Mouse (Mus musculus) kidney, adult 2 months (tissue): Measurements from ENCODE around the gene Sox13. TPM values are rescaled to one million over a fixed set of nuclear protein-coding genes. Genes with fewer than 3 reads are reported as not detected.

Experiments used
- DNase-seq: peaks from one replicate; pipeline ENCODE4 v3.0.0; 2021
- H3K27ac ChIP-seq: fragments of 200-500 bp; 2 replicates; pipeline ENCODE4 v1.5.1; 2012; ENCODE audit warnings: low read depth, low read length, control low read depth, inconsistent platforms; ENCODE audit not compliant: insufficient read depth
- H3K27me3 ChIP-seq: fragments of 200-500 bp; replicated peaks from 2 replicates; pipeline ENCODE4 v1.6.1; 2012; ENCODE audit warnings: mild to moderate bottlenecking, moderate library complexity, low read length, inconsistent platforms; ENCODE audit not compliant: control insufficient read depth, insufficient read depth
- H3K36me3 ChIP-seq: fragments of 200-500 bp; 2 replicates; pipeline ENCODE4 v1.6.1; 2012; ENCODE audit warnings: mild to moderate bottlenecking, moderate library complexity, low read length, inconsistent platforms; ENCODE audit not compliant: control insufficient read depth, insufficient read depth
- H3K4me1 ChIP-seq: fragments of 200-500 bp; 2 replicates; pipeline ENCODE4 v1.6.1; 2011; ENCODE audit warnings: low read length; ENCODE audit not compliant: control insufficient read depth, insufficient read depth
- H3K4me3 ChIP-seq: fragments of 200-500 bp; 2 replicates; pipeline ENCODE4 v1.5.1; 2011; ENCODE audit warnings: mild to moderate bottlenecking, low read depth, low read length, control low read depth; ENCODE audit not compliant: insufficient read depth
- CTCF ChIP-seq: fragments of 200-500 bp; conservative IDR thresholded peaks from 2 replicates; pipeline ENCODE4 v1.5.1; 2011; ENCODE audit warnings: low read depth, mild to moderate bottlenecking, control low read depth, low read length, moderate library complexity, mixed read lengths; ENCODE audit not compliant: insufficient read depth, insufficient read length
- POLR2A ChIP-seq: fragments of 200-500 bp; IDR thresholded peaks from one replicate; pipeline ENCODE4 v1.6.1; 2011; ENCODE audit warnings: low read depth, low read length, control low read depth
- WGBS: fragments of 180-500 bp; shearing (Covaris S2); methylation state at CpG from one replicate; pipeline ENCODE4 v1.1.7; 2018; 5-methylcytosine and 5-hydroxymethylcytosine counted together
- polyA plus RNA-seq: library from polyadenylated mRNA; depleted of rRNA; stranded (reverse); fragments of >200 nt; gene quantifications from 2 replicates; pipeline ENCODE4 v1.2.3, GENCODE M21; 2012

Gene Sox13
- polyA plus RNA-seq, 1 experiment = 46.7 TPM

- Histone ChIP-seq H3K4me1 (0 out of 2 replicates have a peak, but pooled peaks cover 2% of the 10 kb centered on the region), H3K36me3 (no peaks in the 10 kb centered on the region), H3K27ac (no peak overlapping the region), H3K4me3 (no peak overlapping the region), H3K27me3 (no peaks in the 10 kb centered on the region)
- TF ChIP-seq POLR2A = no peak
- peak; percentile 50 for TF ChIP-seq CTCF
- peak; percentile 46 for DNase-seq
- WGBS = 72% methylated on average over 6 of the region's 6 CpGs
Measured at GRCm38 (mm10) chr1:133361006-133361405, 63.2 kb downstream of the Sox13 start.

GRCm38 (mm10) chr1:133356330-133356729 is 67.8 kb downstream of the Sox13 start:
- TF ChIP-seq POLR2A (no peak), CTCF (no peak)
- Histone ChIP-seq H3K27me3 (no peaks in the 10 kb centered on the region), H3K4me1 (no peaks in the 10 kb centered on the region), H3K4me3 (no peak overlapping the region), H3K27ac (no peak overlapping the region), H3K36me3 (no peaks in the 10 kb centered on the region)
- WGBS = 58% methylated on average over 8 of the region's 8 CpGs
- no peak for DNase-seq

GRCm38 (mm10) chr1:133355912-133356311 is 68.3 kb downstream of the Sox13 start:
- TF ChIP-seq POLR2A (no peak), CTCF (no peak)
- Histone ChIP-seq H3K27me3 (no peaks in the 10 kb centered on the region), H3K4me1 (no peaks in the 10 kb centered on the region), H3K4me3 (no peak overlapping the region), H3K27ac (no peak overlapping the region), H3K36me3 (no peaks in the 10 kb centered on the region)
- no peak for DNase-seq
- WGBS = 69% methylated on average over 15 of the region's 15 CpGs

GRCm38 (mm10) chr1:133355469-133355868 is 68.7 kb downstream of the Sox13 start:
- Histone ChIP-seq H3K4me1 (no peaks in the 10 kb centered on the region), H3K36me3 (no peaks in the 10 kb centered on the region), H3K27me3 (no peaks in the 10 kb centered on the region), H3K27ac (no peak overlapping the region), H3K4me3 (no peak overlapping the region)
- no peak for DNase-seq
- TF ChIP-seq POLR2A = no peak
- TF ChIP-seq CTCF = no peak
- WGBS = 74% methylated on average over 5 of the region's 5 CpGs

- peak; percentile 84 for DNase-seq
- no peaks in the 10 kb centered on the region for H3K27me3 ChIP-seq
Measured at GRCm38 (mm10) chr1:133353371-133353809, 70.8 kb downstream of the Sox13 start.

GRCm38 (mm10) chr1:133351762-133352161 is 72.4 kb downstream of the Sox13 start:
- DNase-seq = no peak
- Histone ChIP-seq H3K4me1 (no peaks in the 10 kb centered on the region; the same call in 1 of the 2 replicates), H3K36me3 (no peaks in the 10 kb centered on the region), H3K27ac (no peak overlapping the region), H3K27me3 (no peaks in the 10 kb centered on the region), H3K4me3 (no peak overlapping the region)
- TF ChIP-seq POLR2A (no peak), CTCF (no peak)
- WGBS = 51% methylated on average over 9 of the region's 9 CpGs

More at GRCm38 (mm10) chr1:133353371-133353809, 70.8 kb downstream of the Sox13 start:
- H3K36me3 ChIP-seq = no peaks in the 10 kb centered on the region
- H3K27ac ChIP-seq = no peak overlapping the region
- 39% methylated on average over 12 of the region's 12 CpGs for WGBS
- H3K4me1 ChIP-seq = no peaks in the 10 kb centered on the region
- TF ChIP-seq CTCF = peak; percentile 100
- TF ChIP-seq POLR2A = no peak
- H3K4me3 ChIP-seq = no peak overlapping the region

- DNase-seq = no peak
Measured at GRCm38 (mm10) chr1:133350210-133350609, 74.0 kb downstream of the Sox13 start, which contains the start of gene Ren1. Gene Ren1, plus strand, starts transcription at chr1:133350510.

More at GRCm38 (mm10) chr1:133350210-133350609, 74.0 kb downstream of the Sox13 start, which contains the start of gene Ren1:
- WGBS = 92% methylated on average over 1 of the region's 1 CpGs
- no peaks in the 10 kb centered on the region for H3K27me3 ChIP-seq
- TF ChIP-seq POLR2A = no peak
- TF ChIP-seq CTCF = no peak
- H3K36me3 ChIP-seq = no peaks in the 10 kb centered on the region
- no peak within 1 kb of the TSS for H3K4me3 ChIP-seq
- H3K4me1 ChIP-seq = no peaks in the 10 kb centered on the region; the same call in 1 of the 2 replicates
- H3K27ac ChIP-seq = no peak within 1 kb of the TSS
